Mouse (Mus musculus) bone marrow, adult 2 months (tissue): ENCODE data around the gene Ago1.

ENCODE experiments used
- CTCF ChIP-seq: fragments of 200-500 bp; IDR thresholded peaks from 2 replicates; pipeline ENCODE4 v1.5.1; 2011; ENCODE audit warnings: low read length, control low read depth; ENCODE audit not compliant: control insufficient read depth, insufficient read depth
- POLR2A ChIP-seq: fragments of 200-500 bp; IDR thresholded peaks from 2 replicates; pipeline ENCODE4 v1.6.1; 2011; ENCODE audit warnings: low read depth, mild to moderate bottlenecking, control low read depth, low read length, borderline replicate concordance; ENCODE audit not compliant: control insufficient read depth

DNA sequence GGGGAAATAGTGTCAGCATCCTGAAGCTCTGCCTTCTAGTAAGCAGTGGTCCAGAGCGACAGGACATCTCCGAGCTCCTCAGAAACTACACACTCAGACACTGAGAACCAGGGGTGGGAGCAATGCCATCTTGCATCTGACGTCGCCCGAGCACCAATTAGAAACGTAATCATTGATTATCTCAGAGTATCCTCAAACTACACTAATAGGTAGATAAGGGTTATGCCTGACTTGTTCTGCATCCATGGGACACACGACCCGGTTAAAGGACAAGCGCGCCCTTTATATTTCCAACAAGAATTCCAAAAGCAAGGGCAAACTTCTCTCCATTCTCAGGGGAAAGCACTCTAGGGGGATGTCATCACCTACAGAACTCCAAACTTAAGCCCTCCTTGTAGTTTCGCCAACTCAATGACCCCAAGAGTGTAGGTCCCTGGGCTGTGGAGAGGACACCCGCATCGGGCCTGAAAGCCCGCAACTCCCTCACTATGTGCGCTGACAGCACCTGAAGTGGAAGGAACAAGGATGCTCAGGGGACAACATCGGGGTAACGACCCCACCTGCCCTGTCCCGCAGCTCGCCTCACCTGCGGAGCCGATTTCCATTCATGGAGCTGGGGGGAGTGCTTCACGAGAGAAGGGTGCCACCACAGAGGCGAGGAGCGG lies 39.6 kb downstream of the Ago1 start:
- TF ChIP-seq POLR2A (no peak), CTCF (no peak)
